9 mouse cellular contexts compared by ENCODE assay signal in genomic region chr3:82145126-82145901, GRCm38 (mm10). TPM values are rescaled to one million over a fixed set of nuclear protein-coding genes. Genes with fewer than 3 reads are reported as not detected.
DNase-seq lines count a peak whose midpoint lies in the region; ATAC-seq and TF ChIP-seq lines count a peak whose summit lies in the region.
"Had no signal": no experiment of that assay in that cellular context is flagged by ENCODE, and none has a peak within 500 bp of the region (broad histone marks: within the 10 kb centered on the region; RNA-seq: fewer than 3 reads in every experiment).

Gene Gucy1a1, minus strand, starts transcription at chr3:82145789.

- no peaks in the 10 kb centered on the region for H3K9me3 ChIP-seq in forebrain, embryonic 15.5 days
- no peaks in the 10 kb centered on the region for H3K9me3 ChIP-seq in liver, embryonic 16.5 days (replicated peaks; ENCODE audit: control insufficient read depth, low read length)

- 0 out of 2 replicates have a peak, but pooled peaks have one; percentile 27 for TF ChIP-seq POLR2A in olfactory bulb, adult 2 months (IDR thresholded peaks at IDR 0.05; ENCODE audit: insufficient read depth, low read depth, low read length)

- H3K27ac ChIP-seq in forebrain, embryonic 15.5 days (replicated peaks) = peak within 1 kb of the TSS; percentile 69
- no peak within 1 kb of the TSS for H3K27ac ChIP-seq in liver, embryonic 16.5 days (ENCODE audit: low read length)
- H3K27ac ChIP-seq in olfactory bulb, adult 2 months (ENCODE audit: insufficient read depth, low read depth, low read length) = peak within 1 kb of the TSS; percentile 86

- peak within 1 kb of the TSS; percentile 72 for H3K9ac ChIP-seq in forebrain, embryonic 15.5 days (replicated peaks)
- H3K9ac ChIP-seq in liver, embryonic 16.5 days (ENCODE audit: low read depth, low read length) = 0 out of 2 replicates have a peak within 1 kb of the TSS, but pooled peaks have one; percentile 28

- ATAC-seq in forebrain, embryonic 15.5 days (replicated peaks) = peak; percentile 94
- no peak for ATAC-seq in liver, embryonic 16.5 days (ENCODE audit: low read depth)
- ATAC-seq: Patski had no signal

- H3K36me3 ChIP-seq in forebrain, embryonic 15.5 days = no peaks in the 10 kb centered on the region
- H3K36me3 ChIP-seq in liver, embryonic 16.5 days (ENCODE audit: control insufficient read depth, insufficient read depth) = no peaks in the 10 kb centered on the region

- no peaks in the 10 kb centered on the region for H3K27me3 ChIP-seq in forebrain, embryonic 15.5 days
- H3K27me3 ChIP-seq in liver, embryonic 16.5 days (ENCODE audit: control insufficient read depth, insufficient read depth, low read depth, low read length) = peaks cover 8% of the 10 kb centered on the region; the same call in 1 of the 2 replicates

- TF ChIP-seq CTCF in olfactory bulb, adult 2 months (IDR thresholded peaks at IDR 0.05; ENCODE audit: insufficient read depth, low read depth, low read length) = no peak

- peaks cover 12% of the 10 kb centered on the region for H3K4me1 ChIP-seq in forebrain, embryonic 15.5 days
- H3K4me1 ChIP-seq in liver, embryonic 16.5 days (ENCODE audit: control insufficient read depth, low read depth, low read length) = no peaks in the 10 kb centered on the region
- H3K4me1 ChIP-seq in olfactory bulb, adult 2 months (ENCODE audit: control insufficient read depth, insufficient read depth, low read length) = peaks cover 6% of the 10 kb centered on the region; the same call in 1 of the 2 replicates

- intact Hi-C loops in heart, postnatal 14 days (cut with DNase I) = loop anchor here (5.0 kb wide), 1 partner anchor 37 kb away; no protein-coding TSS in a partner anchor

- peak within 1 kb of the TSS; percentile 63 for H3K4me3 ChIP-seq in forebrain, embryonic 15.5 days
- peak within 1 kb of the TSS; percentile 37 for H3K4me3 ChIP-seq in liver, embryonic 16.5 days (ENCODE audit: low read depth, low read length)
- peak within 1 kb of the TSS; percentile 92 for H3K4me3 ChIP-seq in olfactory bulb, adult 2 months (ENCODE audit: insufficient read depth, low read depth, low read length)

- peak within 1 kb of the TSS; percentile 96 for H3K4me2 ChIP-seq in forebrain, embryonic 15.5 days (replicated peaks)
- H3K4me2 ChIP-seq in liver, embryonic 16.5 days (ENCODE audit: low read depth, low read length) = peak within 1 kb of the TSS; percentile 17; the same call in 1 of the 2 replicates

- WGBS in forebrain, embryonic 15.5 days = under 1% methylated on average over 36 of the region's 36 CpGs
- WGBS in liver, embryonic 16.5 days (ENCODE audit: insufficient replicate concordance) = 2% methylated on average over 36 of the region's 36 CpGs
- WGBS in olfactory bulb, adult 2 months = 1% methylated on average over 36 of the region's 36 CpGs

- peak; percentile 7 for DNase-seq in CD4-positive helper T cell, adult 2 months (ENCODE audit: low read depth, low spot score)
- DNase-seq in adrenal gland, postnatal 4 days (ENCODE audit: low spot score in 2 of 2) = peak; percentile 6 to 10
- peak; percentile 65 to 66 for DNase-seq in heart, postnatal 14 days
- peak; percentile 77 to 86 for DNase-seq in kidney, postnatal 4 days
- peak; percentile 16 for DNase-seq in thymus, postnatal 25 days

RNA-seq across cellular contexts. Expression of gene Gucy1a1, which starts in this region (rescaled TPM):
- 10 to 100 TPM; 71.1 to 89.8 TPM for total RNA-seq in adrenal gland, postnatal 4 days (2021)
- polyA plus RNA-seq in forebrain, embryonic 15.5 days (2015; fragmentation: Nextera tagmentation; extraction: Ambion mirVana) = 42.4 and 51.8 TPM in 2 replicates
- total RNA-seq in heart, postnatal 14 days (2021) = 10 to 100 TPM; 26.6 to 34.5 TPM
- 4.8 and 6.6 TPM in 2 replicates for polyA plus RNA-seq in liver, embryonic 16.5 days (2015; fragmentation: Nextera tagmentation; extraction: Ambion mirVana)
- not detected in 2 replicates for polyA plus RNA-seq in olfactory bulb, adult 2 months (2012; ENCODE audit: insufficient read depth, insufficient read length, low replicate concordance, missing spikeins)
- polyA plus RNA-seq: Patski had no signal

Comparison
In these comparisons a context has a peak if more than half of its experiments do, and no peak if none do; other contexts are left out.
1. DNase-seq: peak in every context shown above with its lines; median percentile 82 in kidney, postnatal 4 days; 66 in heart, postnatal 14 days; 16 in thymus, postnatal 25 days; 8 in adrenal gland, postnatal 4 days; 7 in CD4-positive helper T cell, adult 2 months.
2. H3K4me3 ChIP-seq: peak in every context shown above with its lines; median percentile 92 in olfactory bulb, adult 2 months; 63 in forebrain, embryonic 15.5 days; 37 in liver, embryonic 16.5 days.